Mouse (Mus musculus): ENCODE data around the gene Elf4. TPM values are rescaled to one million over a fixed set of nuclear protein-coding genes. Genes with fewer than 3 reads are reported as not detected.

The Elf4 gene
- total and polyA plus RNA-seq, 3 experiments: 3.4 to 15.3 TPM; not detected in 1

GRCm38 (mm10) chrX:48435477-48435900, 27.4 kb downstream of the Elf4 start:
- H3K4me3 ChIP-seq (ENCODE audit: control insufficient read depth in 1 of 2, insufficient read depth in 1 of 2, low read depth in 2 of 2, low read length in 2 of 2): no peak overlapping the region
- peaks cover 16 to 53% of the 10 kb centered on the region in 2 experiments for H3K4me1 ChIP-seq (ENCODE audit: control insufficient read depth in 1 of 2, insufficient read depth in 2 of 2, low read length in 2 of 2)
- TF ChIP-seq TCF12 (IDR thresholded peaks at IDR 0.05; ENCODE audit: low read depth, low read length) (peak; percentile 36; the same call in 1 of the 2 replicates), ZMIZ1 (IDR thresholded peaks at IDR 0.05; ENCODE audit: low read depth, low read length) (no peak), ETS1 (IDR thresholded peaks at IDR 0.05; ENCODE audit: low read depth, low read length) (peak; percentile 70; the same call in 1 of the 2 replicates), POLR2A (IDR thresholded peaks at IDR 0.05; ENCODE audit: control insufficient read depth in 1 of 2, insufficient read depth in 1 of 2, low read depth in 1 of 2, low read length in 2 of 2, poor library complexity in 1 of 2) (no peak), MYC (IDR thresholded peaks at IDR 0.05; ENCODE audit: low read depth, low read length) (no peak), USF2 (IDR thresholded peaks at IDR 0.05; ENCODE audit: borderline replicate concordance in 1 of 2, insufficient read depth in 1 of 2, low read depth in 1 of 2, low read length in 2 of 2) (no peak), MAX (IDR thresholded peaks at IDR 0.05; ENCODE audit: low read length) (peak; percentile 60), USF1 (IDR thresholded peaks at IDR 0.05; ENCODE audit: low read depth, low read length) (peak; percentile 87), RCOR1 (IDR thresholded peaks at IDR 0.05; ENCODE audit: low read depth, low read length) (no peak; the same call in 1 of the 2 replicates), CHD1 (IDR thresholded peaks at IDR 0.05; ENCODE audit: low read depth, low read length) (no peak), ZNF384 (IDR thresholded peaks at IDR 0.05; ENCODE audit: low read depth, low read length) (no peak), MXI1 (IDR thresholded peaks at IDR 0.05; ENCODE audit: low read depth, low read length) (peak; percentile 66), SIN3A (IDR thresholded peaks at IDR 0.05; ENCODE audit: low read length) (peak; percentile 38; the same call in 1 of the 2 replicates), EP300 (IDR thresholded peaks at IDR 0.05; ENCODE audit: low read depth in 1 of 2, low read length in 2 of 2) (peak; percentile 18 to 23; a peak in 1 of 4 replicates), BHLHE40 (IDR thresholded peaks at IDR 0.05; ENCODE audit: borderline replicate concordance, low read depth, low read length) (peak; percentile 73; the same call in 1 of the 2 replicates), TAL1 (IDR thresholded peaks at IDR 0.05; ENCODE audit: low read length) (no peak; the same call in 1 of the 2 replicates)
- peaks cover 0 to 34% of the 10 kb centered on the region in 2 experiments; a peak in 2 of 4 replicates for H3K36me3 ChIP-seq (ENCODE audit: control insufficient read depth in 1 of 2, insufficient read depth in 2 of 2, low read length in 2 of 2)
- H3K9ac ChIP-seq (ENCODE audit: control insufficient read depth, low read depth, low read length, poor library complexity, severe bottlenecking): no peak overlapping the region
- no peaks in the 10 kb centered on the region for H3K9me3 ChIP-seq (replicated peaks; ENCODE audit: insufficient read depth, low read length)
- H3K27ac ChIP-seq (ENCODE audit: control insufficient read depth, low read depth, low read length): peak overlapping the region; percentile 51
- H3K27me3 ChIP-seq (ENCODE audit: control insufficient read depth in 1 of 2, insufficient read depth in 2 of 2, low read length in 2 of 2): no peaks in the 10 kb centered on the region
- peak; percentile 65 for DNase-seq (ENCODE audit: low read depth, low spot score)
- H3K79me2 ChIP-seq (ENCODE audit: control insufficient read depth, insufficient read depth, low read length, poor library complexity): peaks cover 5% of the 10 kb centered on the region; the same call in 1 of the 2 replicates

GRCm38 (mm10) chrX:48434251-48434650, 28.7 kb downstream of the Elf4 start:
- peak overlapping the region; percentile 17; the same call in 1 of the 2 replicates for H3K27ac ChIP-seq (ENCODE audit: control insufficient read depth, low read depth, low read length)
- DNase-seq (ENCODE audit: low read depth, low spot score): no peak
- H3K4me3 ChIP-seq (ENCODE audit: control insufficient read depth in 1 of 2, insufficient read depth in 1 of 2, low read depth in 2 of 2, low read length in 2 of 2): no peak overlapping the region
- peaks cover 4% of the 10 kb centered on the region; the same call in 1 of the 2 replicates for H3K79me2 ChIP-seq (ENCODE audit: control insufficient read depth, insufficient read depth, low read length, poor library complexity)
- H3K4me1 ChIP-seq (ENCODE audit: control insufficient read depth in 1 of 2, insufficient read depth in 2 of 2, low read length in 2 of 2): peaks cover 14 to 45% of the 10 kb centered on the region in 2 experiments
- TF ChIP-seq MYC (IDR thresholded peaks at IDR 0.05; ENCODE audit: low read depth, low read length) (no peak), ELF1 (IDR thresholded peaks at IDR 0.05; ENCODE audit: low read depth, low read length) (no peak), GATA1 (IDR thresholded peaks at IDR 0.05; ENCODE audit: low read depth, low read length) (no peak), MYB (IDR thresholded peaks at IDR 0.05; ENCODE audit: low read depth, low read length) (no peak), RCOR1 (IDR thresholded peaks at IDR 0.05; ENCODE audit: low read depth, low read length) (no peak), SIN3A (IDR thresholded peaks at IDR 0.05; ENCODE audit: low read length) (no peak), MAX (IDR thresholded peaks at IDR 0.05; ENCODE audit: low read length) (no peak)
- H3K9me3 ChIP-seq (replicated peaks; ENCODE audit: insufficient read depth, low read length): no peaks in the 10 kb centered on the region
- peaks cover 0 to 26% of the 10 kb centered on the region in 2 experiments; a peak in 2 of 4 replicates for H3K36me3 ChIP-seq (ENCODE audit: control insufficient read depth in 1 of 2, insufficient read depth in 2 of 2, low read length in 2 of 2)
- H3K27me3 ChIP-seq (ENCODE audit: control insufficient read depth in 1 of 2, insufficient read depth in 2 of 2, low read length in 2 of 2): no peaks in the 10 kb centered on the region
- no peak overlapping the region for H3K9ac ChIP-seq (ENCODE audit: control insufficient read depth, low read depth, low read length, poor library complexity, severe bottlenecking)
